Mouse (Mus musculus): ENCODE data around the gene Ppih. TPM values are rescaled to one million over a fixed set of nuclear protein-coding genes. Genes with fewer than 3 reads are reported as not detected.

Gene Ppih
- 10 to 100 TPM in 1 of 2 experiments, 1 to 10 TPM in 1; 9.9 to 10.4 TPM for total RNA-seq (2021)
- long read RNA-seq, experiment 1, partial matches to known transcripts: 0 of 2 reads
- long read RNA-seq, experiment 1, other reads (novel, unspliced or antisense): 0 of 2 reads
- long read RNA-seq, experiment 2, partial matches to known transcripts: 1 of 4 reads
- long read RNA-seq, experiment 2, other reads (novel, unspliced or antisense): 0 of 4 reads

GRCm38 (mm10) chr4:119320131-119320830 is at the start of gene Ppih:
TSS of gene Ppih (minus strand) at chr4:119320546.
- DNase-seq: peak; percentile 96
- intact Hi-C loops (cut with DNase I; ENCODE audit: low total_unique reads): no loop called here

GRCm38 (mm10) chr4:119369460-119369859 is 49.1 kb upstream of the Ppih start:
- intact Hi-C loops (cut with DNase I; ENCODE audit: low total_unique reads): no loop called here
- no peak for DNase-seq

- intact Hi-C loops (cut with DNase I; ENCODE audit: low total_unique reads): no loop called here
- DNase-seq: peak; percentile 8
Observed at GRCm38 (mm10) chr4:119366758-119367526, 46.6 kb upstream of the Ppih start.

- intact Hi-C loops (cut with DNase I; ENCODE audit: low total_unique reads): no loop called here
Observed at GRCm38 (mm10) chr4:119362231-119362630, 41.9 kb upstream of the Ppih start.

GRCm38 (mm10) chr4:119359196-119359971 is 39.0 kb upstream of the Ppih start:
- intact Hi-C loops (cut with DNase I; ENCODE audit: low total_unique reads): no loop called here
- DNase-seq: no peak

More at GRCm38 (mm10) chr4:119362231-119362630, 41.9 kb upstream of the Ppih start:
- no peak for DNase-seq

GRCm38 (mm10) chr4:119345508-119345907 is 25.2 kb upstream of the Ppih start:
- intact Hi-C loops (cut with DNase I; ENCODE audit: low total_unique reads): no loop called here
- DNase-seq: no peak

GRCm38 (mm10) chr4:119338861-119339361 is 18.6 kb upstream of the Ppih start:
- DNase-seq: peak; percentile 21
- intact Hi-C loops (cut with DNase I; ENCODE audit: low total_unique reads): loop anchor here (5.0 kb wide), 1 partner anchor 97 kb away; no protein-coding TSS in a partner anchor

- intact Hi-C loops (cut with DNase I; ENCODE audit: low total_unique reads): loop anchor here (5.0 kb wide), 1 partner anchor 96 kb away; no protein-coding TSS in a partner anchor
- DNase-seq: no peak
Observed at GRCm38 (mm10) chr4:119338422-119338821, 18.1 kb upstream of the Ppih start.

GRCm38 (mm10) chr4:119333487-119333886 is 13.1 kb upstream of the Ppih start:
- no peak for DNase-seq
- intact Hi-C loops (cut with DNase I; ENCODE audit: low total_unique reads): no loop called here

GRCm38 (mm10) chr4:119320896-119321550 is 677 bp upstream of the Ppih start:
- intact Hi-C loops (cut with DNase I; ENCODE audit: low total_unique reads): no loop called here
- no peak for DNase-seq

- DNase-seq: no peak
- intact Hi-C loops (cut with DNase I; ENCODE audit: low total_unique reads): no loop called here
Observed at GRCm38 (mm10) chr4:119313756-119314155, 6.6 kb downstream of the Ppih start.

- intact Hi-C loops (cut with DNase I; ENCODE audit: low total_unique reads): no loop called here
Observed at GRCm38 (mm10) chr4:119305418-119305817, 14.9 kb downstream of the Ppih start.

GRCm38 (mm10) chr4:119303291-119303690 is 17.1 kb downstream of the Ppih start:
- DNase-seq: no peak
- intact Hi-C loops (cut with DNase I; ENCODE audit: low total_unique reads): no loop called here

More at GRCm38 (mm10) chr4:119305418-119305817, 14.9 kb downstream of the Ppih start:
- no peak for DNase-seq

- intact Hi-C loops (cut with DNase I; ENCODE audit: low total_unique reads): no loop called here
Observed at GRCm38 (mm10) chr4:119301777-119302176, 18.6 kb downstream of the Ppih start.

GRCm38 (mm10) chr4:119300761-119301160 is 19.6 kb downstream of the Ppih start:
- DNase-seq: no peak
- intact Hi-C loops (cut with DNase I; ENCODE audit: low total_unique reads): no loop called here

More at GRCm38 (mm10) chr4:119301777-119302176, 18.6 kb downstream of the Ppih start:
- DNase-seq: no peak

- DNase-seq: no peak
- intact Hi-C loops (cut with DNase I; ENCODE audit: low total_unique reads): loop anchor here (2.0 to 5.0 kb wide), 2 partner anchors 21 to 55 kb away; no protein-coding TSS in a partner anchor
Observed at GRCm38 (mm10) chr4:119297361-119297760, 23.0 kb downstream of the Ppih start.

GRCm38 (mm10) chr4:119295134-119295453 is 25.3 kb downstream of the Ppih start:
- DNase-seq: no peak
- intact Hi-C loops (cut with DNase I; ENCODE audit: low total_unique reads): loop anchor here (5.0 kb wide), 1 partner anchor 53 kb away; no protein-coding TSS in a partner anchor

GRCm38 (mm10) chr4:119294415-119295133 is 25.8 kb downstream of the Ppih start, which contains the start of gene Ybx1:
TSS of gene Ybx1 (minus strand) at chr4:119294604.
- intact Hi-C loops (cut with DNase I; ENCODE audit: low total_unique reads): loop anchor here (5.0 kb wide), 1 partner anchor 52 kb away; no protein-coding TSS in a partner anchor
- DNase-seq: peak; percentile 99
